ENCODE assay signal across 1 mouse cellular context in genomic region chr1:171503592-171504291, GRCm38 (mm10).
TF ChIP-seq lines count a peak whose summit lies in the region.

No protein-coding gene starts in this region.

TF ChIP-seq in CH12.LX, 34 proteins besides CTCF, POLR2A, EP300 and RAD21 (continued from another document):
- no peak for TF ChIP-seq SMC3 (IDR thresholded peaks at IDR 0.05; ENCODE audit: low read depth, low read length)
- TF ChIP-seq MXI1 (IDR thresholded peaks at IDR 0.05; ENCODE audit: low read depth, low read length) = peak; percentile 79
- peak; percentile 91 for TF ChIP-seq UBTF (IDR thresholded peaks at IDR 0.05; ENCODE audit: low read depth, low read length)
- TF ChIP-seq MAX (IDR thresholded peaks at IDR 0.05; ENCODE audit: low read length) = no peak; the same call in 1 of the 2 replicates
